Mouse (Mus musculus): ENCODE results near the gene Podn. TPM values are rescaled to one million over a fixed set of nuclear protein-coding genes. Genes with fewer than 3 reads are reported as not detected.

Podn gene
- 1.0 and 1.5 TPM in 2 replicates for polyA plus RNA-seq (2015; fragmentation: Nextera tagmentation; extraction: Ambion mirVana)

DNA sequence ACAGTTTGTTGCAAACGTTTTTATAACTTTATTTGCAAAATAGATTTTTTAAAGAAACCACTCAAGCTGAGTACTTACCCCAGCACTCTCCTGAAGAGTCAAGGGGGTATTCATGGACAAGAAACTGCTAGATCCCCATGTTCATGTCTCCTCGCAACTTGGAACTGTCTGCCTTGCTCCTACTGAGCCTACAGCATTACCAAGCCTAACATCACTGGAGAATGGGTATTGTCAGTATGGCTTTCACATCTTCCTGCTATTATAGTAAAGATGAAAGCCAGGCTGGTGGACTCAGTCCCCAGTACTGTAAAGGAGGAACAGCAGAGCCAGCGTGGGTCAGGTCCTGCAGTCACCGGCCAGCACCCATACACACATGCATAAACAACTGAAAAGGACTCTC lies at the start of gene Podn:
Gene Podn (minus strand): TSS at position 101 of the 400 bp plus-strand sequence.

GRCm38 (mm10) chr4:108144880-108145279 lies 48.6 kb upstream of the Podn start, which contains the start of gene Scp2:
TSS of gene Scp2 (minus strand) at chr4:108144998.

GRCm38 (mm10) chr4:107967966-107968682 lies 128.1 kb downstream of the Podn start, which contains the start of gene Slc1a7:
TSS of gene Slc1a7 (plus strand) at chr4:107968332.

Small RNA genes lying within 50 kb of the gene (microRNA-seq; reads per million reads assigned to microRNA genes)
- gene Mir6397, result not detected

Other genes starting within 250 kb of the Podn start
- 101 and 108 TPM in 2 replicates for gene Magoh, start 216.7 kb downstream of the Podn start, polyA plus RNA-seq (2015; fragmentation: Nextera tagmentation; extraction: Ambion mirVana)
- gene 0610037L13Rik, start 206.6 kb downstream of the Podn start, polyA plus RNA-seq (2015; fragmentation: Nextera tagmentation; extraction: Ambion mirVana), result 110 and 113 TPM in 2 replicates
- gene Cpt2, start 172.8 kb downstream of the Podn start, polyA plus RNA-seq (2015; fragmentation: Nextera tagmentation; extraction: Ambion mirVana), result 13.4 and 13.8 TPM in 2 replicates
- gene Slc1a7, start 128.1 kb downstream of the Podn start, polyA plus RNA-seq (2015; fragmentation: Nextera tagmentation; extraction: Ambion mirVana), result not detected in 2 replicates
- gene Scp2, start 48.6 kb upstream of the Podn start, polyA plus RNA-seq (2015; fragmentation: Nextera tagmentation; extraction: Ambion mirVana), result 251 and 261 TPM in 2 replicates
- gene Echdc2, start 69.0 kb upstream of the Podn start, polyA plus RNA-seq (2015; fragmentation: Nextera tagmentation; extraction: Ambion mirVana), result 11.8 and 12.0 TPM in 2 replicates
- gene Zyg11a, start 121.6 kb upstream of the Podn start, polyA plus RNA-seq (2015; fragmentation: Nextera tagmentation; extraction: Ambion mirVana), result not detected in 2 replicates
- 22.1 and 26.1 TPM in 2 replicates for gene Zyg11b, start 204.7 kb upstream of the Podn start, polyA plus RNA-seq (2015; fragmentation: Nextera tagmentation; extraction: Ambion mirVana)
- 47.7 and 53.1 TPM in 2 replicates for gene Coa7, start 231.7 kb upstream of the Podn start, polyA plus RNA-seq (2015; fragmentation: Nextera tagmentation; extraction: Ambion mirVana)

Measured in neural tube, postnatal 0 days (tissue).